Mouse (Mus musculus): ENCODE results near the gene Fam222b. TPM values are rescaled to one million over a fixed set of nuclear protein-coding genes. Genes with fewer than 3 reads are reported as not detected.
A peak's percentile ranks its signal among the peaks of the same experiment; 100 is the strongest.

Gene Fam222b
- polyA plus RNA-seq, 1 experiment from 2014 or later = 24.2 TPM

DNA sequence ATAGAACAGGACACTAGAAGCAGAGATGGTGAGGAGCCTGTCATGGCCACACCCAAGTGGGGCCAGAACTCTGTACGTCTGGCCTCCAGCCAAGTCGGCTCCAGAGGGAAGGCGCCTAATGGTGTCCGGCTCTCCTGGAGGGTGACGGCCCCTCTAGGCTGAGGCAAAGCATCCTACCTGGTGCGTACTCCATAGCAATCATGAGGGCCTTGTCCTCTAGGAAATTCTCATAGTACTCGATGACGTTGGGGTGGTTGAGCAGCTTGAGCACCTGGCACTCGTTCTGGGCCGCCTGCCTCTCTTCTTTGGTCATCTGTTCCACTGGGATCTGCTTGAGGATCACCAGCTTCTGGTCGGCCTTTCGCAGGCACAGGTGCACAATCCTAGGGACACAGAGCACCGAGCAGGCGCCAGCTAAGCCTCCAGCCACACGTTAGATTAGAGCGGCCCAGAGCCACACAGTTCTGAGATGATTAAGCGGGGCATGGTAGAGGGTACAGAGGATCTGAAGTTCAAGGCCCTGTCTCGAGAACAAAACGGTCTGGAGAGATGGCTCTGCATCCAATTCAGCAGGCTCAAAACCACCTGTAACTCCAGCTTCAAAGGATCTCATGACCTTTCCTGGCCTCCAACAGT is 78.4 kb downstream of the Fam222b start:
- H3K9me3 ChIP-seq (replicated peaks) = no peaks in the 10 kb centered on the region
- no peak for DNase-seq (ENCODE audit: low spot score)
- no peaks in the 10 kb centered on the region for H3K27me3 ChIP-seq (ENCODE audit: low read depth, poor library complexity, severe bottlenecking)
- H3K4me3 ChIP-seq = no peak overlapping the region
- 87% methylated on average over 19 of the region's 19 CpGs for WGBS
- H3K36me3 ChIP-seq = peaks cover 28% of the 10 kb centered on the region
- H3K4me1 ChIP-seq = peaks cover 23% of the 10 kb centered on the region
- H3K27ac ChIP-seq = no peak overlapping the region

DNA sequence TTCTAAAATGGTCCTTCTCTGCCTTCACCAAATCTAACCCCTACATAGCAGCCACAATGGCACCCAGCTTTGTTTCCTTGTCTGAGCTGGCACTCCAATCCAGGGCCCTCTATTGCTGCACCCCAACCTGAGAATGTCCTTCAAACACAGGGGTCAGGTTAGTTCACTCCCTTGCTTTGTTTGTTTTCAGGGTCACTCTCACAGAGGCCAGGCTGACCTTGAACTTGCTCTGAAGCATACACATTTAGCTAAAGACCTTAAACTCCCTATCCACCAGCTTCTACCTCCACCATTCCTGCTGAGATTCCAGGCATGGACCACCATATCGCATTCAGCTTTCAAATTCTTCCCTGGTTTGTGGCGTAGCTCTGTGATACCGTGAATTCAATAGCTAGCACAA is 80.0 kb downstream of the Fam222b start:
- 95% methylated on average over 3 of the region's 3 CpGs for WGBS
- H3K4me1 ChIP-seq = peaks cover 34% of the 10 kb centered on the region
- H3K27me3 ChIP-seq (ENCODE audit: low read depth, poor library complexity, severe bottlenecking) = no peaks in the 10 kb centered on the region
- H3K9me3 ChIP-seq (replicated peaks) = no peaks in the 10 kb centered on the region
- H3K4me3 ChIP-seq = no peak overlapping the region
- peaks cover 37% of the 10 kb centered on the region for H3K36me3 ChIP-seq
- H3K27ac ChIP-seq = no peak overlapping the region
- DNase-seq (ENCODE audit: low spot score) = no peak

DNA sequence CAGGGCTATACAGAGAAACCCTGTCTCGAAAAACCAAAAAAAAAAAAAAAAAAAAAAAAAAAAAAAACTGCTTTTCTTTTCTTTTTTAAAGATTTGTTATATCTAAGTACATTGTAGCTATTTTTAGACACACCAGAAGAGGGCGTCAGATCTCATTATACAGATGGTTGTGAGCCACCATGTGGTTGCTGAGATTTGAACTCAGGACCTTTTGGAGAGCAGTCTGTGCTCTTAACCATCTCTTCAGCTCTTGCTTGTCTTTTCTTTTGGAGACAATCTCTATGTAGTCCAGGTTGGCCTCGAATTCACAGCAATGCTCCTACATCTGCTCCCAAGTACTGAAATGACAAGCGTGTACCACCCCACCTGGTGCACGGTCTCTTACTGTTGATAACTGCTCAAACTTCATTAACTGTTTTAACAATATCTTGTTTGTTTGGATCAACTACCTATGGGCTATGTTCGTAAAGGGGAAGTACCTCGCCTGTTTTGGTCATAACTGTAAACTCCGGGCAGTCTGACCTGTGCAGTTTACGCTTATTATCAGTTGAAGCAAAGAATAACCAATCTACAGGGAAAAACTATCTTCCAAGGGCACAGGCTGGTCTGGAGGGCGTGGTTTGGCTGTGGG is 81.4 kb downstream of the Fam222b start:
- Histone ChIP-seq H3K27ac (peak overlapping the region; percentile 92), H3K4me1 (peaks cover 48% of the 10 kb centered on the region), H3K9me3 (replicated peaks) (no peaks in the 10 kb centered on the region), H3K27me3 (ENCODE audit: low read depth, poor library complexity, severe bottlenecking) (no peaks in the 10 kb centered on the region), H3K36me3 (peaks cover 42% of the 10 kb centered on the region), H3K4me3 (peak overlapping the region; percentile 61)
- no peak for DNase-seq (ENCODE audit: low spot score)
- 8% methylated on average over 9 of the region's 10 CpGs for WGBS

DNA sequence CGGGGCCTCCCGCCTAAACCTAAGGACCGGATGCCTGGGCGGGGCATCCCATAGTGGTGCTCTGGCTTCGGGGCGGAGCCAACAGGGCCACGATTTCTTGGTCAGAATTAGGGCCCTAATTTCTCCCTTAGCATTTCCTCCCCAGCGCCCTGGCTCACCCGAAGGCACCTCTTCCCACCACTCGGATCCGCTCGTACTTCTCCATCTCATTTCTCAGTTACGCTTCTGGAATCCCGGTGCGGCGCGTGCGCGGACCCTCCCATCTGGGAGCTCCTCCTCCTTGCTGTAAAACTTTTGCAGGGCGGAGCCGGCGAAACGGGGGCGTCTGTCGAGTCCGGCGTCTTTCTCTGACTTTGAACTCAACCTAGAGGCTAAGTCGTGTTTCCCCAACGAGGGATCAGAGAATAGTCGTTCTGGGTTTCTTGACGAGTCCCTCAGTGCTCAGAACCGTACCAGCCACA is 82.0 kb downstream of the Fam222b start, which contains the start of the genes Nek8 and Tlcd1:
Nek8 (minus strand) TSS at position 274 of the 461 bp plus-strand sequence.
Tlcd1 (plus strand) TSS at position 310 of the 461 bp plus-strand sequence.
- peak within 1 kb of the TSS; percentile 92 for H3K27ac ChIP-seq
- peaks cover 53% of the 10 kb centered on the region for H3K4me1 ChIP-seq
- H3K4me3 ChIP-seq = peak within 1 kb of the TSS; percentile 61
- no peaks in the 10 kb centered on the region for H3K9me3 ChIP-seq (replicated peaks)
- peak; percentile 91 for DNase-seq (ENCODE audit: low spot score)
- H3K36me3 ChIP-seq = peaks cover 42% of the 10 kb centered on the region
- WGBS = under 1% methylated on average over 32 of the region's 32 CpGs
- no peaks in the 10 kb centered on the region for H3K27me3 ChIP-seq (ENCODE audit: low read depth, poor library complexity, severe bottlenecking)

DNA sequence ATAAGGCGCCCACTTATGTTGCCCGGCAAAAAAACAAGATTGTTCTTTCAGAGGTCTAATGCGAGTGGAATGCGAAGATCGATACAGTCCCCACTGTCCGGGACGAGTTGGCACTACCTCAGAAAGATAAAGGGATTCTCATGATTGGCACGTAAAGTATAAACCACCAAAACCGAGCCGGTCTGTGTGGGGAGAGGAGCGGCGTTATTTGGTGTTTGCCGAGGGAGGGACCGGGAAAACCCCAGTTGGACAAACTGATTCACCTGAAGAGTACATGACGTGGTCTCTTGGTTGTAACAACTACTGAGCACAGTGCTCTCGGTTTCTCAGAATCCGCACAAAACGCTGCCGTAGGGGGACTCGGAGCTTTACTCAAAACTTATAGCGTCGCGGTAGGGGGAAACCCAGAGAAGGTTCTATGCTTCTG is 82.5 kb downstream of the Fam222b start:
- Histone ChIP-seq H3K4me1 (peaks cover 58% of the 10 kb centered on the region), H3K9me3 (replicated peaks) (no peaks in the 10 kb centered on the region), H3K27me3 (ENCODE audit: low read depth, poor library complexity, severe bottlenecking) (no peaks in the 10 kb centered on the region), H3K27ac (peak overlapping the region; percentile 92), H3K4me3 (peak overlapping the region; percentile 61), H3K36me3 (peaks cover 43% of the 10 kb centered on the region)
- no peak for DNase-seq (ENCODE audit: low spot score)
- under 1% methylated on average over 23 of the region's 23 CpGs for WGBS

DNA sequence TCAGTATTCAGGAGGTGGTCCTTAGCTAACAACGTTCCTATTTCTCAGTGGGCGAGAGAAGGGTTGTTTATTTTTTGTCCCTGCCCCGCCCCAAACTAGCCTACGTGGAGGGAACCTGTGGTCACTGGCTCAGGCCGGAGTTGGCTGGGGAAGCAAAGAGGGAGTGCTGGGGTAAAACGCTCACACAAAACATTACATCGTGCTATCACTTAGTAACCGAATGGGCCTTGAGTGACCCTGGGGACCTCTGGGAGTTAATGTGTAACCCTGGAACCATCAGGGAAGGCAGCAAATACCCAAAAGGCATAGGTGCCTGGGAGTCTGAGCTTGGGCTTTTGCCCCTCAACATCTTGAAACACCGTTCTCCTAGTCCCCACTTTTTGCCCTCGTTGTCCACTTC is 83.0 kb downstream of the Fam222b start:
- no peak for DNase-seq (ENCODE audit: low spot score)
- Histone ChIP-seq H3K27ac (peak overlapping the region; percentile 90), H3K27me3 (ENCODE audit: low read depth, poor library complexity, severe bottlenecking) (no peaks in the 10 kb centered on the region), H3K9me3 (replicated peaks) (no peaks in the 10 kb centered on the region), H3K4me3 (peak overlapping the region; percentile 61), H3K36me3 (peaks cover 43% of the 10 kb centered on the region), H3K4me1 (peaks cover 63% of the 10 kb centered on the region)
- under 1% methylated on average over 10 of the region's 10 CpGs for WGBS

DNA sequence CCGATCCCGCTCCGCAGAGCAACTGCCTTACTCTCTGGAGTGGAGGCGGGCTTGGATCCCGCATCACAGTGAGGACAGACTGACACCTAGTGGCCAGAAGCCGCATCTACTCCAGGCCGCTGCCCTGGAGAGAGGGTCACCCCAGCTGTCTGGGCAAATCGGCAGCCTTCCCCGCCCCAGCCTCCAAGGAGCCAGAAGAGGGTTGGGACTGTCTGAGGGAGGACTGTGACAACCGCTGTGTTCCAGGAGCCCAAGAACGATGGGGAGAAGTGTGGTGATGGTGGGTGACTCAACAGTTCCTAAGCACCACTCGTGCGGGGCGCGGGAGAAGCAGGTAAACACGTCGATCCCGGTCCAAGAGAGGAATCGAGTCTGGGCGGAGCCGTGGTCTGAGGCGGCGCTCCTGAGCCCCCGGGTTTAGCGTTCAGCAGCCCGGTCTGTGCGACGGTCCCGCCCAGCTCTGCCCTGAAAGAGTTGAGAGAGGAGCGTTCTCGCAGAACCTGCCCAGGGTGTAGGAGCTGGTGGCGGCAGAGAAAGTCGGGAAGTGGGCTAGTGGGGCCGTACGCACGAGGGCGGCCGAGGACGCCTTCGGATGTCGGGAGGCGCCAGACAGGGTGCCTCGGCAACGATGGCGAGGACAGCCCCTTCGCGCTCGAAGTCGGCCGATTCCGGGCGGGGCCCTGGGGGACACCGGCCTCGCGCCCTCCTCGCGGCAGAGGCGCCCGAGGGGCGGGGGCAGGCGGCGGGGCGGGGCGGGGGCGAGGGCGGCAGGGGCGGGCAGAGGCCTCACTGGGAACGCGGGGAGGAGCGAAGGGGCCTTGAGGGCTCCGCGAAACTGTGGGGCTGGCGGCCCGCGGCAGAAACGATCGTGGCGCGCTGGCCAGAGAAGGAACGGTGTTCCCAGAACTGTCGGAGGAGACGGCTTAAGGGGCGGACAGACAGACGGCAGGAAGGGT is 83.7 kb downstream of the Fam222b start:
- peaks cover 39% of the 10 kb centered on the region for H3K36me3 ChIP-seq
- peak overlapping the region; percentile 90 for H3K27ac ChIP-seq
- peak; percentile 96 for DNase-seq (ENCODE audit: low spot score)
- H3K27me3 ChIP-seq (ENCODE audit: low read depth, poor library complexity, severe bottlenecking) = no peaks in the 10 kb centered on the region
- peaks cover 63% of the 10 kb centered on the region for H3K4me1 ChIP-seq
- H3K9me3 ChIP-seq (replicated peaks) = no peaks in the 10 kb centered on the region
- WGBS = under 1% methylated on average over 70 of the region's 84 CpGs
- H3K4me3 ChIP-seq = peak overlapping the region; percentile 61

DNA sequence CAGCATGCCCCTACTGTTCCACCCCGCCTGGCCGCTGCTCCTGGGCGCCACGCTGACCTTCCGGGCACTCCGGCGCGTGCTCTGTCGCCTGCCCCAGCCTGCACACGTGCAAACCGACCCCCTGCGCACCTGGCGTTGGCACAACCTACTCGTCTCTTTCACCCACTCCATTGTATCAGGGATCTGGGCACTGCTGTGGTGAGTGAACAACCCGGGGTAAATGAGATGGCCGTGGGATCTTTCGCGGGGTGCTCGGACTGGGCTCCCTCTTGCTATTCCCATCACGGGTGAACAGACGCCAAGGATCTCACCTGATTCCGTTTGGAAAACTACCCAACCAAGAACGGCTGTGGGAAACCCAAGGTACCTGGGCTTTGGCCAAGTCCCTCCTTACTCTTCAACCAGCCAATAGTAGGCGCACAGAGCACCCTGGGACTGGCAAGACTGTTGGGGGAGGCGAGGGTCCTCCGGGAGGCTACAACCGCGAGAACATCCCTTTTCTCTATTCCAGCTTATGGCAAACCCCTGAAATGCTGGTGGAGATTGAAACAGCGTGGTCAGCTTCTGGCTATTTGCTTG is 84.5 kb downstream of the Fam222b start:
- Histone ChIP-seq H3K27ac (peak overlapping the region; percentile 90), H3K27me3 (ENCODE audit: low read depth, poor library complexity, severe bottlenecking) (no peaks in the 10 kb centered on the region), H3K4me1 (peaks cover 66% of the 10 kb centered on the region), H3K4me3 (peak overlapping the region; percentile 61), H3K36me3 (peaks cover 39% of the 10 kb centered on the region), H3K9me3 (replicated peaks) (no peaks in the 10 kb centered on the region)
- 2% methylated on average over 29 of the region's 29 CpGs for WGBS
- DNase-seq (ENCODE audit: low spot score) = peak; percentile 68

DNA sequence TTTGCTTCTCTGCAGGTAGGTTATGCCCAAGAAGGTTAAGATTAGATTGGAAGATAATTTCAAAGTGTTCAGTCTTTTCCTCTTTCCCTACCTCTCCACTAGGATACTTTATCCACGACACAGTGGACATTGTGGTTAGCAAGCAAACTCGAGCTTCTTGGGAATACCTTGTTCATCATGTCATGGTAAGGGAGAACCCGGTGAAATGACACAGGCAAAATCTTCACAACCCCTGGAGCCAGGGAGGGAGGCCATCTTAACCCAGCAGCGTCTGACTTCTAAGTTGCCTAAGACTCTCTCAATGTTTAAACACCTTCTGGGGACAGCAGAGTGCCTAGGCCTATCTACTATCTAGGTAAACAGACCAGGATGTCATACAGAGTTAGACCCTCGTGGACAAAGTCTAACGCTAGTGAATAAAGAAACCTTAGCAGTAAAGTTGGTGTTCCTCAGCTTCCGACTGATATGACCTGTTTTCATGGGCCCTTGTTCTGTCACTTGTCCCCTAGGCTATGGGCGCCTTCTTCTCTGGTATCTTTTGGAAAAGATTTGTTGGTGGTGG is 85.1 kb downstream of the Fam222b start:
- no peaks in the 10 kb centered on the region for H3K9me3 ChIP-seq (replicated peaks)
- peak overlapping the region; percentile 61 for H3K4me3 ChIP-seq
- H3K4me1 ChIP-seq = peaks cover 71% of the 10 kb centered on the region
- H3K36me3 ChIP-seq = peaks cover 39% of the 10 kb centered on the region
- WGBS = 30% methylated on average over 8 of the region's 8 CpGs
- H3K27me3 ChIP-seq (ENCODE audit: low read depth, poor library complexity, severe bottlenecking) = no peaks in the 10 kb centered on the region
- peak overlapping the region; percentile 90 for H3K27ac ChIP-seq
- DNase-seq (ENCODE audit: low spot score) = no peak

DNA sequence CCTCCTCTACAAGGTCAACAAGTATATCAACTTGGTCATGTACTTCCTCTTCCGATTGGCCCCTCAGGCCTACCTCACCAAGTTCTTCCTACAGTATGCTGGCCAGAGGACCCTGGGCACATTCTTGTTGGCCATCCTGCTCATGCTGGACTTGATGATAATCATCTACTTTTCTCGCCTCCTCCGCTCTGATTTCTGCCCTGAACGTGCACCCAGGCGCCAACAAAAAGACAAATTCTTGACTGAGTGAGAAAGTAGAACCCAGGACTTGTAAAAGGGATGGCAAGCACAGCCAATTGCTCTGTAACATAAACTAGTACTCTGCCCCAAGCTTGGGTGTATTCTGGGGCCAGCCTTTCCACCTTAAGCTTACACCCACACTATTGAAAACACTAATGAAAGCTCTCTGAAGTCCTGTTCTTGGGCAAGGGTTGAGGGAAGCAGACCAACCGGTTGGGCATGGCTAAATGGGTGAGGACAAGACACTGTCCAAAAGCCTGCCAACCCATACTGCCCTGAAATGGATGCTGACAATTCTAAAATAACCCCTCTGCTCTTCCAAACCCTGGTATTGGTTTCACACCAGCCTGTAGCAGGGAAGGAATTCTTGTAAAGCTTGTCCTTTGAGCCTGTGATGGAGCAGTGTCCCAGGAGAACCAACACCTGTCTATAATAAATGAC is 85.8 kb downstream of the Fam222b start:
- WGBS = 83% methylated on average over 6 of the region's 6 CpGs
- Histone ChIP-seq H3K27ac (no peak overlapping the region), H3K9me3 (replicated peaks) (no peaks in the 10 kb centered on the region), H3K27me3 (ENCODE audit: low read depth, poor library complexity, severe bottlenecking) (no peaks in the 10 kb centered on the region), H3K4me1 (peaks cover 71% of the 10 kb centered on the region), H3K36me3 (peaks cover 39% of the 10 kb centered on the region), H3K4me3 (peak overlapping the region; percentile 61)
- no peak for DNase-seq (ENCODE audit: low spot score)

DNA sequence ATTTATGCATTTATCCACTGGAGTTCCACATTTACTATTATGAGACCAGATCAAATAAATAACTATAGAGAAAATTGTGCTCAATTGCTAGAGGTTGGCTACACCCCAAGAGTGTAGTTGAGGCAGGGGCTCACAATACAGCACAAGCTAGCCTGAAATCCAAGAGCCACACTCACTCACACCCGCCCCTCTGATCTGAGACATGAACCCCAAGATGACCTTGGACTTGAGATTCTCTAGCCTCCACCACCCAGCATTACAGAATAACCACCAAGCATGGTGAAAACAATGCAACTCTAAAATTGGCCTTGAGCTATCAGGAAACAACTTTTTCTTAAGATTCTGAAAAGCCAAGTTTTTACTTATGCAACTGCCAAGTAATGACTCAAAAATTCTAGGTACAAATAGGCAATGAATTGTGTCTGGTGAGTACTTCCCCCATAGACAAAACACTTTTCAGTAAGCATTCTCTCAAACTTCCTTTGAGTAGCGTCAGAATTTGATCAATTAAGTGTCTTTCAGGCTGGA is 87.4 kb downstream of the Fam222b start:
- Histone ChIP-seq H3K4me3 (peak overlapping the region; percentile 96), H3K27ac (peak overlapping the region; percentile 98), H3K27me3 (ENCODE audit: low read depth, poor library complexity, severe bottlenecking) (no peaks in the 10 kb centered on the region), H3K4me1 (peaks cover 62% of the 10 kb centered on the region), H3K9me3 (replicated peaks) (no peaks in the 10 kb centered on the region), H3K36me3 (peaks cover 39% of the 10 kb centered on the region)
- WGBS = 51% methylated on average over 2 of the region's 2 CpGs
- DNase-seq (ENCODE audit: low spot score) = no peak
